Mouse (Mus musculus) splenic B cell, adult 2 months (primary cell): ENCODE results near the gene Pard3b.

Experiments used
- DNase-seq: peaks from one replicate; pipeline ENCODE4 v3.0.0-alpha.2; 2011; ENCODE audit warnings: low read depth, low spot score
- H3K27me3 ChIP-seq: 2 replicates; pipeline ENCODE4 v1.6.1; 2012; ENCODE audit warnings: mild to moderate bottlenecking, low read length, moderate library complexity, mixed read lengths; ENCODE audit not compliant: control insufficient read depth, poor library complexity, insufficient read depth, severe bottlenecking
- H3K36me3 ChIP-seq: 2 replicates; pipeline ENCODE4 v1.6.1; 2012; ENCODE audit warnings: mild to moderate bottlenecking, low read length, moderate library complexity, mixed read lengths; ENCODE audit not compliant: control insufficient read depth, poor library complexity, insufficient read depth, severe bottlenecking

Gene Pard3b

DNA sequence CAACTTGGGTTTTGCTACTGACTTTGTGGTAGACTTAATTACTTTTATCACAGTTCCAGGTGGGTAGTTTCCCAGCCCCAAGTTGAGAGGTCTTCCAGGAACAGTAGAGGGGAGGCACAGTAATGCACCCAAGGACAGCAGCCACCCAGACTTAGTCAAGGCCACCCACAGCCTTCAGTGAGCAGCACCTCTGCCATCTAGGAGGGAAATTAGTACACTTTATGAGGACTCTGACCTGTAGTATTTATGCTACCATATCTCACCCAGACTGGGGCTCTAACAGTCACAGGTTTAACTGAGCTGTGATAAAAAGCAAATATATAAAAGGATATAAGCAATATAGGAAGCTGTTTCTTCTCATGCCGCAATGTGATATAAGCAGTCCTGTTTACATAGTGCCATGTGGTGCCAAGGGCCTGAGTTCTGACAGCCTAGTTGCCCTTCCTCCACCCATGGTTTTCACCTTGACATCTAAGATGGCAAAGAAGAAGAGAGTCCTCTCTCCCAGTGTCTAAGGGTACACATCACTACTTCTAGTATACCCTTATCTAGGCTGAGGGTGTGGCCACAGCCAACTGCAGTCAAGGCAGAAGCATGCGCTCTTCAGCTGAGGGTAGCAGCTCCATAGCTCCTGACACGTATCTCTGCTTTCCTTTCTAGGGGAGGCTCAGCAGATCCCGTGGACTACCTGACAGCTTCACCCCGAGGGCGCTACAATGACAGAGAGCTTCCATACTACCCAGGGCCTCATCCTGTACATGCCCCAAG is 998.5 kb downstream of the Pard3b start:
- DNase-seq: no peak
- Histone ChIP-seq H3K27me3 (no peaks in the 10 kb centered on the region), H3K36me3 (no peaks in the 10 kb centered on the region)

DNA sequence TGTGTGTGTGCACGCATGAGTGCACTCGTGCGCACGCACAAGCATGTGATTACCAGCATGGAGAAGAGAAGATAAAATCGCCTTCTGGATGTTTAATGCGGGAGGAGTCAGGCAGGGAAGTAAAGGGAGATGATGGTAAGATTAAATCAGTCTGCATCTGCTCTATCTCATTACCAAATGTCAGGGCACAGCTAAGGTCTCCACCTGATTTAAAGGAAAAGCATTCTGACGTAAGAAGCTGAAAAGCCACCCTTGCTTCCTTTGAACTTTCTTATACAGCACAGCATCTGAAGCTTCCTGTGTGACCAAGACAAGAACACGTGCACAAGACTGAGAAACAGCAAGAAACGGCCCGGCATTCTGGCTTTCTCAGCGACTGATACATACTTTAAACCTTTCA is 1000.4 kb downstream of the Pard3b start:
- no peak for DNase-seq
- Histone ChIP-seq H3K27me3 (no peaks in the 10 kb centered on the region), H3K36me3 (no peaks in the 10 kb centered on the region)

DNA sequence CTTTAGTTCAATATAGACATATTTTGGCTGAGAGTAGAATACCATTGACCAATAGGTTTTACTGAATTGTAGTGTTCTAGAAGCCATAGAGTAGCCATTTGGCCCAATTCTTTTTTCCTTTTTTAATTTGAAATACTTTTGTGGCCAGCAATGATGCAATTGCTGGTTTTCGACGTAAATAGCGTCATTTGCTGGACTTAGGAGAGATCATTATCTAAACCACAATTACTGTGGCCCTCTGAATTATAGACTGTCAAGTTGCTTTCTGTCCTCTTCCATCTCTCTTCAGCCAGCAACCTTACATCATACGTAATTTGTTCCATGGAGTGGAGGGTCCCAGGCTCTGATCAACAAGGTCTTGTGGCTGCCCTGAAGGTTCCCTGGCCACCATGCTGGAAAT is 1000.8 kb downstream of the Pard3b start:
- DNase-seq: no peak
- no peaks in the 10 kb centered on the region for H3K27me3 ChIP-seq
- no peaks in the 10 kb centered on the region for H3K36me3 ChIP-seq

- Histone ChIP-seq H3K27me3 (no peaks in the 10 kb centered on the region), H3K36me3 (no peaks in the 10 kb centered on the region)
- DNase-seq: no peak
Measured at GRCm38 (mm10) chr1:62644631-62645278, 1006.1 kb downstream of the Pard3b start.

DNA sequence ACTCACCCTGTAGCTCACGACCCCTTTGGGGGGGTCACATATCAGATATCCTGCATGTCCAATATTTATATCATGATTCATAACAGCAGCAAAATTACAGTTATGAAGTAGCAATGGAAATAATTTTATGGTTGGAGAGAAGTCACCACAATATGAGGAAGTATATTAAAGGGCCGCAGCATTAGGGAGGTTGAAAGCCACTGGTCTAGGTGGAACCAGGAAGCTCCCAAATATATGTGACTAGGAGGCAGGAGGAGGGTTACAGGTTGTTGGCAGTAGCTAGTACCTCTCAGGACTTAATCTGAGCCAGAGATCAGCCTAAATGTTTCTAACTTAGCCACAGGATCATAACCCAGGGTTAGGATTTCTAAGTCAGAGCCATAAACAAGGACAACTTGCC is 1008.2 kb downstream of the Pard3b start:
- H3K27me3 ChIP-seq: no peaks in the 10 kb centered on the region
- no peak for DNase-seq
- no peaks in the 10 kb centered on the region for H3K36me3 ChIP-seq

DNA sequence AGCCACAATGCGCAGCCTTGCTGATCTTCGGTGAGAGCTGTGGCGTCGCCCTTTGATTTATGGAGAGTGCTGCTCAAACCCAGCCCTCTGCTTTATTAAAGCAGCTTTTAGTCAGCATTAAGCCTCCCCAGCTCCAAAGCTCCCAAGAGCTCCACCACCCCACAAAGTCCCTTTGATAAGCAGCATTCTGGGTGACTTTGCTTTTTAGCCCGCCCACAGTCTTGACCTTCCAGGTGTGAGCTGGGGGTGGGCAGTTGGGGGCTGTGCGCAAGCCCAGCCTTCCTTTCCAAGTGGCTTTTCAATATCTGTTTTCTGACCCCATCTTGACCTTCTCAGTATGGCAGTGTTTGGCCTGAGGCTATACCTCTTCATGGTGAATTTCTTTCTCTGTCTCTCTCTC is 1009.5 kb downstream of the Pard3b start:
- H3K36me3 ChIP-seq: no peaks in the 10 kb centered on the region
- H3K27me3 ChIP-seq: no peaks in the 10 kb centered on the region
- DNase-seq: no peak

- no peak for DNase-seq
- no peaks in the 10 kb centered on the region for H3K27me3 ChIP-seq
Measured at GRCm38 (mm10) chr1:62648591-62648990, 1010.0 kb downstream of the Pard3b start.

DNA sequence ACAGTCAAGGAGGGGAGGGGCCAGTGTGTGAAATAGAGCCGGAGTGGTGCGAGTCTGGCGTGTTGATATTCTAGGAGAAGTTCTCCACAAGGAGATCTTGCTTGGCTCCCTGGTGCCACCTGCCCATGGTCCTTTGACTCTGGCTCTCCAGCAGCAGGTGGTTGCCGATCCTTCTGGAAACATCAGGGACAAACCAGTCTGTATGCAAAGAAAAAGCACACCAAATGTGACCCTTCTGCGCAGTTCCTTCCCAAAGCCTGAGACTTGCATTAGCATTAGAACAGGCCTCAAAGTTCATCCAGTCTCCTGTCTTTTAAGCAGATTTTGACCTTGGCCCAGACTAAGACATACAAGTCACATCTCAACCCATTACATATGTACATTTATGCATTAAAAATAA is 1011.9 kb downstream of the Pard3b start:
- DNase-seq: no peak
- Histone ChIP-seq H3K27me3 (no peaks in the 10 kb centered on the region), H3K36me3 (no peaks in the 10 kb centered on the region)

More at GRCm38 (mm10) chr1:62648591-62648990, 1010.0 kb downstream of the Pard3b start:
- H3K36me3 ChIP-seq: no peaks in the 10 kb centered on the region

GRCm38 (mm10) chr1:62654436-62654835 is 1015.8 kb downstream of the Pard3b start:
- Histone ChIP-seq H3K36me3 (no peaks in the 10 kb centered on the region), H3K27me3 (no peaks in the 10 kb centered on the region)
- DNase-seq: no peak

- no peak for DNase-seq
- Histone ChIP-seq H3K36me3 (no peaks in the 10 kb centered on the region), H3K27me3 (no peaks in the 10 kb centered on the region)
Measured at GRCm38 (mm10) chr1:62664960-62665645, 1026.5 kb downstream of the Pard3b start.

DNA sequence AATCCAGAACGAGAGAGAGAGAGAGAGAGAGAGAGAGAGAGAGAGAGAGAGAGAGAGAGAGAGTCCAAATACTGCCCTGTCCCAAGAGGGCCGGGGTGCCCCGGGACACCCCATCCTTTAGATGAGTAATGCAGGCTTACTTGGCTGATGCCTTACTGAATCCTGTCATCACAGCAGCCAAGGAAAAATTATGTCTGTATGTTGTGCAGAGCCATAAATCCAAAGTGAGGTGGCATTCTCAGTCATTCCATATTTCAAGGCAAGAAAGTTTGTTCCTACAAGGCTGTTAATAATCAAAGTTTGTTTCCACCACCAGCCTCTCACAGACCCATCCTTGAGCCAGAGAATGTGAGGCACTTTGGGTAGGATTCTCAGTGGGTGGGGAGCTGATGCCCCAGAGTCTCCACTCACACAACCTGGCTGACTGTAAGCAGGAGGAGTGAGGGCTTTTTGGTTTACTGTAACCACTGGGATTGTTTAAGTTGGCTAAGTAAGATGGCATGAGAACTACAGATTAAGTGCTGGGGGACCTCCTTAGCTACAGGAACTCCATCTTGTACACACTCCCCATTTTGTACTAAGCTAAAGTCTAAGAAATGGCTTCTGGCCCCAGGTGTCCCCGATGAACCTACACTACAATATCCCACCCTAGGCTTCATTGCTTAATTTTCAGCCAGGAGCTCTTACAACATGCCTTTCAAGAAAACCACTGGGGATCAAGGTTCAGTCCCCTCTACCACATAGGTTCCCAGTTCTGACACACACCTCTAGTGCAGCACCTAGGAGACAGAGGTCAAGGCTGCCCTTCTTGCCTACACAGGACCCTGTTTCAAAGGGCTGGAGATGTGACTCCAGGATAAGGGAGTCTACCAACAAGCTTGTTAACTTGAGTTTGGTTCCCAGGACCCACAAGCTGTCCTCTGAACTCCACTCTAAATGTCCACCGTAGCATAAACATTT is 1027.4 kb downstream of the Pard3b start:
- Histone ChIP-seq H3K36me3 (no peaks in the 10 kb centered on the region), H3K27me3 (no peaks in the 10 kb centered on the region)
- DNase-seq: no peak

GRCm38 (mm10) chr1:62666780-62667179 is 1028.2 kb downstream of the Pard3b start:
- no peaks in the 10 kb centered on the region for H3K27me3 ChIP-seq
- DNase-seq: no peak
- no peaks in the 10 kb centered on the region for H3K36me3 ChIP-seq

GRCm38 (mm10) chr1:62678611-62679344 is 1040.2 kb downstream of the Pard3b start:
- Histone ChIP-seq H3K27me3 (no peaks in the 10 kb centered on the region), H3K36me3 (no peaks in the 10 kb centered on the region)
- no peak for DNase-seq

DNA sequence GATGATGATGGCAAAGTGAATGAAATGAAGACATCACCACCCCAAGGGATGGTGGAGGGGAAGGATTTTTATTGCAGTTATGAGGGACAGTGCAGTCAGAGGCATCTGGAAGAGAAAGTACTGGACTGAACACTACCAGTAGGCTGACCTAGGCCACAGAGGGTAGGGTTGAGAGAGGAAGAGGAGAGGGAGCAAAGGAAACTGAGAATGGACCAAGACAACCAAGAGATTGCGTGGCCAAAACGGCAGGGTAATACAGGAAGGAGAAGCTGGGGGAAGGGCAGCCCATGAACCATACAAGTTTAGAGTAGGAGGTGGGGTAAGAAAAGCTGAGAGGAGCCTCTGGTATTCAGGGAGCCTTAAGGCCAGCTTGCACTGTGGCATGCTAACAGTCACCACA is 1040.8 kb downstream of the Pard3b start:
- H3K36me3 ChIP-seq: no peaks in the 10 kb centered on the region
- DNase-seq: no peak

More for the DNA sequence above, 1040.8 kb downstream of the Pard3b start:
- no peaks in the 10 kb centered on the region for H3K27me3 ChIP-seq
